Mouse (Mus musculus) urinary bladder, postnatal 36 days (tissue): ENCODE data around the gene Golga2.
"Not testable (repeated sequence)": the region's sequence is repeated elsewhere in the genome, so short reads cannot be mapped to it uniquely, and the experiment has no call there.

Experiments used
- DNase-seq, 2 experiments: peaks; one replicate each; pipeline ENCODE4 v3.0.0; 2022; ENCODE audit warnings: low spot score in 2 of 2, mixed read lengths in 1 of 2

The Golga2 gene

DNA sequence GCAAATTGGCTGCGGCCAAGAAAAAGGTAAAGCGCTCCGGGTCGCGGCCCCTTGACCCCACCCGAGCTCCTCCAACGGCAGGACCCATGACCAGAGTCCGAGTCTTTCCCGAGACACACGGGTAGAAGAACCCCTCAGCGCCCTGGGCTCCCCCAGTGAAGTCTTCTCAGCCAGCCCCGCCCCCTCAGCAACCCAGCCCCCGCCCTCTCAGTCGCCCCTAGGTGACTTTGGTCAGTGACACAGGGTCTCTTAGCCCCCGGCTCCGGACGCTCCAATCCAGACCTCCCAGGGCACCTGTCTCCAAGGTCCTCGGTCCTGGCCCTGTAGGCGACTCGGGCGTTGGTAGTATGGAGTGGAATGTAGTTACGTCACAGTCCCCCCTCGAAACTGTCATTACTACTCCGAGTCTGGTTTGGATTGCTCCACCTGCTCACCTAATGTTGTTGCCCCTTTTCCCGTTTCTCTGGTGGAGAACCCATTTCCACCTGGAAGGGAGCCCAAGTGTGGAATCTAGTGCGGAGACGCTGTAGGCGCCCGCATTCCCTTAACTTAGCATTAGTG, 1.3 kb downstream of the Golga2 start:
- DNase-seq, result peak; percentile 16 to 26

DNA sequence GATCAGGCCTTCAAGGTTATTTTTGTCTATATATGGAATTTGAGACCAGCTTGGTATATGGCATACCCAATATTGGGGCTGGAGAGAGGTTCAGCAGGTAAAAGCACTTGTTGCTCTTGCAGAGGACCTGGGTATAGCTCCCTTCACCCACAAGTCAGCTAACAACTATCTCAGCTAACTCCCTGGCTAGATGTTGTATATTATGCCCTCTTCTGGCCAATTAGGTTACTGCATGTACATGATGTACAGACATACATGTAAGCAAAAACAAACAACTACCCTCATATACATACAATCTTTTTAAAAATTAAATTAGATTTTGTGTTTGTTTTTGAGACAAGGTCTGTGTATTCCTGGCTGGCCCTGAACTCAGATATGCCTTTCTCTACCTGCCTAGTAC, 2.4 kb downstream of the Golga2 start:
- no peak for DNase-seq

DNA sequence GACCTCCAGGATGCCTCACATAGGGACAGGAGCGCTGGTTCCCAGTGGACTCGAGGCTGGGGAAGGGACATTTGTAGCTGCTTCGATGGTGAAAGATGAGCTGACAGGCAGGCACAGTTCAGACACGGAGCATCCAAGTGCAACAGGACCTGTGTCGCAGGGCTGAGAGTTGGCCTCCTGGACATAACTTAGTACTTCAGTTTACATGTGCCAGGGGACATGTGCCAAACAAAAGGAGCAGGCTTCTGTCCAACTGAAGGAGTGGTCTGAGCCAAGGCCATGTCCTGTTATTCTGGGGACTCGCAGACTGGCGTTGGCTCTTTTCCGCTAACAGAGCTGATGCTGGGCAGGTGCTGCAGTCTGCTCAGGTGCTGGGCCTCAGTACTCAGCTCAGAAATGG, 7.2 kb downstream of the Golga2 start:
- DNase-seq, result no peak

DNA sequence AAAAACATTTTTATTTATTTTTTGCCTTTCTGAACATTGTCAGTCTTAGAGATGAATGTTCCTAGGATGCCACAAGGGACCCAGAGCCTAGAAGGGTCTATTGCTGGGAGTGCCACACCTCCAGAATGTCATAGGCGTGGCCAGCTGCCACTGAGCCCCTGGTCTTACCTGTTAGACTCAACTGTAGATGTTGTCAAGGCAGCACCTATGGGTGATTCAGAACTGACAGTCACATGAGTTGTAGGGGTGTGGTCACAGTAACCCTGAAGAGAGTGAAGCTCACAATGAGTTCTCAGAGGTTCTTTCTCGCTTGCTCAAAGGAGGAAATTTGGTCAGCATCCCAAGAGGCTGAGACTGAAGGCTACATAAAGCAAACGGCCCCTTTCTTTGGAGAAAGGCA, 8.1 kb downstream of the Golga2 start:
- no peak for DNase-seq

DNA sequence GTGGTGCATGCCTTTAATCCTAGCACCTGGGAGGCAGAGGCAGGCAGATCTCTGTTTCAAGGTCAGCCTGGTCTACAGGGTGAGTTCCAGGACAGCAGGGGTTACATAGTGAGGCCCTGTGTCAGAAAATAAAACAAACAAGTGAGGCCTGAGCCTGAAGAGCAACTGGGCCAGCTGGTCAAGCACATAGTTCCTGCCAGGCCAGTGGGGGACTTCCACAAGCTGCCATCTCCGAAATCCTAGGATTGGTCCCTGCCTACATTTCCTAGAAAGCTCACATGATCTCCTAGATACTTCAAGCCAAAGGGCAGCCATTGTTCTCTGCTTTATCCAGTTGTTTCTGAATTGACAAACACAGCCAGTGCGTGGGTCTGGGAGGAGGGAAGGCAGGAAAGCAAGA, 8.7 kb downstream of the Golga2 start:
- not testable (repeated sequence) for DNase-seq

DNA sequence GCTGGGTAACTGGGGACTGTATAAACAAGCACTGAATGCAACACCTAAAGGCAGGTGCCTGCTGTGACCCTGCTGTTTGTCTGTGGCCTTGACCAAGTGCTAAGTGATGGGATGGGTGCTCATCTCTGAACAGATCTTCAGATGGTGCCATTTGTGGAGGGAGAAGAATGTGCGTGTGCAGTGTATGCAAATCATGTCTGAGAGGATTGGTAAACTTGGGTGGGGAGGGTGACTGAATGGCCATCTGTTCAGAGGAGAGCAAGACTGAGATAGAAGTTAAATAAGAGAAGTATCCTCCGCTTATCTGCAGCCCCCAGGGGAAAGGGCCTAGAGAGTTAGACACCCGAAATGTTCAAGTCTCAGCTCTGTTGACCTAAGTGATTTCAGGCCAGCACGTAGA, 12.3 kb downstream of the Golga2 start:
- DNase-seq, result no peak

DNA sequence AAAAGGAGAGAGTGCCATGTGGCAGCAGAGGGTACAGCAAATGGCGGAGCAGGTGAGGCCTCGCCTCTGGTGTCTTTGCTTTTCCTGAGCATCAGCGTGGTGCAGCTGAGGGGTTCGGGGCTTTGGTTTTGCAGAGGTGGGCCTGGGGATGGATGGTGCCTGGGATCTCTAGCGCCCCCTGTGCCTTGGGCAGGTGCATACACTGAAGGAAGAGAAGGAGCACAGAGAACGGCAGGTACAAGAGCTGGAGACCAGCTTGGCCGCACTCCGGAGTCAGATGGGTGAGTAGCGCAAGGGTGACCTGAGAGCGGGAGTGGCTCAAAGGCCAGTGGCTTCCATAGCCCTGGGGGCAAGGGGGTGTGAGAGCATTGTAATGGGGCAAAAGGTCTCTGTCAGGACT, 15.8 kb downstream of the Golga2 start:
- DNase-seq, result no peak

DNA sequence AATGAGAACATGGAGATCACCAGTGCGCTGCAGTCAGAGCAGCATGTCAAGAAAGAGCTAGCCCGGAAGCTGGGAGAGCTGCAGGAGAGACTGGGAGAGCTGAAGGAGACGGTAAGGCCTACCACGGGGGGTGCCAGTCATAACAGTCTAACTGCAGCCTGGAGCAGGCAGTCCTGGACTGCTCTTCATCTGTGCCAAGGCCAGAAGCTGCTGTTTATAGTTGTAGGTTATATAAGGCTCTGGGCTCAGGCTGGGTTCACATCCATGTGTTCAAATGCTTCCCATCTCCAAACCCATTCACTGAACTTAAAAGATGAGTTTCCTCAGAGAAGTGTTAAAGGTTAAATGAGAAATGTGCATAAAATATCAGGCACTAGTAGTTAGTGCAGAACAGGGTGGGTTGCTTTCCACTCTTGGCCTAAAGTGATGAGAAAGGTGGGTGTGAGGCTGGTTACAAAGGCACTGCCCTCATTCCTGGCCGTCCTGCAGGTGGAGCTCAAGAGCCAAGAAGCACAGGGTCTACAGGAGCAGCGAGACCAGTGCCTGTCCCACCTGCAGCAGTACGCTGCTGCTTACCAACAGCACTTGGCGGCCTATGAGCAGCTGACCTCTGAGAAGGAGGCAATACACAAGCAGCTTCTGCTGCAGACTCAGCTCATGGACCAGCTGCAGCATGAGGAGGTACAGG, 17.1 kb downstream of the Golga2 start:
- peak in 1 of 2 experiments; percentile 48 for DNase-seq

DNA sequence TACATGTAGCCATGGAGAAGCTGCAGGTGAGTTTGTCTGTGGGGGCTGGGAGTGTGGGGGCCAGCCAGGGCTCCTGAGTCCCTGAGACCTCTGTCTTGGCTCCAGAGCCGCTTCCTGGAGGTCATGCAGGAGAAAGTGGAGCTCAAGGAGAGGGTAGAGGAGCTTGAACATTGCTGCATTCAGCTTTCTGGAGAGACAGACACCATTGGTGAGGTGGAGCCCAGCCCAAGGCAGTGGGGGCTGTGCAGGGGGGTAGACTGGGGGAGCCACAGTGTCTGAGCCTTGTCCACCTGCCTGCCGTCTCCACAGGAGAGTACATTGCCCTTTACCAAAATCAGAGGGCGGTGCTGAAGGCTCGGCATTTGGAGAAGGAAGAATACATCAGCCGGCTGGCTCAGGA, 18.5 kb downstream of the Golga2 start:
- no peak for DNase-seq

DNA sequence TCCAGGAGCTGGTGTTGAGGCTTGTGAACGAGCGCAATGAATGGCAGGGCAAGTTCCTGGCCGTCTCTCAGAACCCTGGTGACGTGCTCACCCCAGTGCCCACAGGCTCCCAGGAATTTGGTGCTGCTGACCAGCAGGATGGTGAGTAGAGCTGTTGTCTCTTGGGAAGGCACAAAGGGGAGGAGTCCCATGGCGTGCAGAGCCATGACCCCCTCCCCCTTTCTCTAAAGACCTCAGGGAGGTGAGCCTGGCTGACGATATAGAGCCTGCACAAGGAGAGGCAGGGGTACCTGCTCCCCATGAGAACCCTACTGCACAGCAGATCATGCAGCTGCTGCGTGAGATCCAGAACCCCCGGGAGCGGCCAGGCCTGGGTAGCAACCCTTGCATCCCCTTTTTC, 19.0 kb downstream of the Golga2 start:
- DNase-seq, result no peak

DNA sequence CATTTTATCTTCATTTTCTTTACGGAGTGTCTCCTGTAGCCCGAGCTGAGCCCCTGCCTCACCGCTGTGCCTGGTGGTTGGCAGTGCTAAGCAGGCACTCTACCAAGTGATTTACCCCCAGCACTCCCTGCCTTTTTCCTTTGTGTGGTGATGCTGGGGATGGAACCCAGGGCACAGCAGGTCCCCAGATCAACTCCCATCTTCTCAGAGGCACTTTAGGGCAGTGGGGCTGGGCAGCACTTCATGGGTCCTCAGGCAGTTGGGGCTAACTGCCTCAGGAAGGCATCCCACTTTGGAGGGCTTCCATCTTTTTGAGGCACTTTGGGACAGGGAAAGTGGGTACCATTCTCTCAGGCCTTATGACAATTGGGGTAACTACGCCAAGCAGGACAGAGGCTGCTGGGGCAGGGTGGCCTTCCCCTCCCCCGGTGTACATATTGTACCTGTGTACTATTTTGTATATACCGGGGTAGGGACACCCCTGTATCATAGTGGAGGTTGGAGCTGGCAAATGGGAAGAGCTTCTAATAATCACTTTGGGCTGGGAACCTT, 20.1 kb downstream of the Golga2 start:
- no peak for DNase-seq

DNA sequence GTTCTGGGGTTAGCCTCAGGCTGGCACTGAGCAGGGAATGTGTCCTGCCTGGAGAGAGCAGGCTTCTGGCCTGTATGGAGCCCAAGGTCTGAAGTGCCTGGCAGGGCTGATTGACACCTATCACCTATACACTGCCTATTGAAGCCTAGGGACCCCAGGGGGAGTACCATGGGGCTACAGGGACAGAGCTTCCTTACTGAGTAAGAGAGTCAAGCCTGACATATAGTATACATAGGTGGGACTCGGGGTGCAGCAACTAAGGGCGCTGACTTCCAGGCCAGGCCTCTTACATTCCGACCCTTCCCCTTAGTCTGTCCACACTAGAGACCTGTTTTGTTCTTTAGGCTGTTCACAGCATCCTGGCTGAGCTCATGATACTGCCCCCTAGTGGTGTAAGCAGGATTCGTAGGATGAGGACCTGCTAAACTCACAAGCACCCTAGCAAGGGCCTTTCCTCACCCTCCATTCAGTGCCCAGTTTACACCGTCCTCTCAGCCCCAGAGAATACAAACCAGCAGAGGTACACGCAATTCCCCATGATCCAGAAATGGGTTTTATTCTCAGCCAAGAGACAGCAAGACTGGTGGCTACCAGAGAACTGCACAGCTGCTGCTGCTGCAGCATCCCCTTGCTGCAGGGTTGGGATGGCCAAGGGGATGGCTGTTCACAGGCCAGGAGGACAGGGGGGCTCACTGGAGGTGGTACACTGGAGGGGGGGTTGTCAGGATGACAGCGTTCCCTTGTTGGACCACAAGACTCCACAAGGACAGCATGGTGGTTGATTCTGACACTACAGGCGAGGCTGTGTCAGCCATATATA, 21.0 kb downstream of the Golga2 start:
- DNase-seq, result peak in 1 of 2 experiments; percentile 31

DNA sequence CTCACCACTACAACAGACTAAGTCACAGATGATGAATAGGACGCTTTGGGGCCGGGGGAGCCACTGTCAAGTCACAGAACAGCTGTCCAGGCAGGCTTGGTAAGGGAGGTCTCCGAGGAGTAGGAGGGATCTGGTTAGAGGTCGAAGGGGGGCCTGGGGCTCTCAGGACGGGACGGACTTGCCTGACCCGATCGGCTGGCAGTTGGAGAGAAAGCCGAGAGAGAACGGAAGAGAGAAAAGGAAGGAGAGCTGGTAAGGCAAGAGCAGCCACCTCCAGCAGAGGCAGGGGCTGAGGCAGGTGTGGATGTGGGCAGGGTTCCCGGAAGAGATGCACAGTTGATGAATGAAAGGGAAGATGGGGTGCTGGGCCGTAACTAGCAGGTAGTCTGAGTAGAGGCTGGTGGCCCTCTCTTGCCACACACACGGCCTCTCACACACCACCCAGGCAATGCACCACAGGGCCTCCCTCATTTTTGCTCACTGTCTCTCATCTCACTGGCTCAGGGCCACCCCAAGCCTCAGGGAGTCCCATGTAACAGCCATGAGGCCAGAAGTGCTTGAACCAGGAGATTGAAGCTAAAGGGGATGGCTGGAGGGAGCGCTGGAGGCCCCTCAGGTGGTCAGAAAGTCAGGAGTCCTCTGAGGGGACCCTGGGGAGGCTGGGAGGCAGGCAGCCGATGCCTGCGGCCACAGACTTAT, 21.8 kb downstream of the Golga2 start:
- no peak for DNase-seq

DNA sequence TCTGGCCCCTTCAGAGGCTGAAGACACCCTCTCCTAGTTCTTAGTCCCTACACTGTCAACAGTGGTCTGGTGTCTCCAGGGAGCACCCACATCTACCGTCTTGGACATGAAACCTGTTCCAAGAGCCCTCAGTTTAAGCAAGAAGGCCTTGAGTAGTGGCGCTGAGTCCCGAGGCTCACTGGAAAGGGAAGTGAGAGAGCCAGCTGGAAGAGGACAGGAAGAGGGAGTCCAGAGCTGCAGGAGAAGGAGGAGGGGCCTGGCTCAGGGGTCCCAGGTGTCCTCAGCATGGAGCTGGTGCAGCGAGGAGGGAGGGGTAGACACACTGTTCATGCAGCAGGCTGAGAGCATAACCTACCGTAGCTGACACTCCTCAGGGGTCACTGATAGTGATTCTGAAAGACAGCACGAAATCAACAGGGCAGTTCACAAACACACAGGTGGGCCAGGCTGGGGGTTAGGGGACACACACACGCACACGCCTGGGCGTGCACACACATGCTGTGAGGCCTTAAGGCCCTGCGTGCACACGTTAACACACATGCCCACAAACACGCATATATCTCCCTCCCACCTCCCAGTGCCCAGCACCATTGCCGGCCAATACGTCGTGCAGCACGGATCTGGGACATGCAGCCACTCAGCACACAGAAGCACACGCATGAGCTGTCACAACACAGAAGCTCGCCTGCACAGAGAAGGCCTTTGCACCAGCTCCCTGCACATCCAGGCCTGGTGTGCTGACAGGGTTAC, 23.1 kb downstream of the Golga2 start:
- no peak for DNase-seq

DNA sequence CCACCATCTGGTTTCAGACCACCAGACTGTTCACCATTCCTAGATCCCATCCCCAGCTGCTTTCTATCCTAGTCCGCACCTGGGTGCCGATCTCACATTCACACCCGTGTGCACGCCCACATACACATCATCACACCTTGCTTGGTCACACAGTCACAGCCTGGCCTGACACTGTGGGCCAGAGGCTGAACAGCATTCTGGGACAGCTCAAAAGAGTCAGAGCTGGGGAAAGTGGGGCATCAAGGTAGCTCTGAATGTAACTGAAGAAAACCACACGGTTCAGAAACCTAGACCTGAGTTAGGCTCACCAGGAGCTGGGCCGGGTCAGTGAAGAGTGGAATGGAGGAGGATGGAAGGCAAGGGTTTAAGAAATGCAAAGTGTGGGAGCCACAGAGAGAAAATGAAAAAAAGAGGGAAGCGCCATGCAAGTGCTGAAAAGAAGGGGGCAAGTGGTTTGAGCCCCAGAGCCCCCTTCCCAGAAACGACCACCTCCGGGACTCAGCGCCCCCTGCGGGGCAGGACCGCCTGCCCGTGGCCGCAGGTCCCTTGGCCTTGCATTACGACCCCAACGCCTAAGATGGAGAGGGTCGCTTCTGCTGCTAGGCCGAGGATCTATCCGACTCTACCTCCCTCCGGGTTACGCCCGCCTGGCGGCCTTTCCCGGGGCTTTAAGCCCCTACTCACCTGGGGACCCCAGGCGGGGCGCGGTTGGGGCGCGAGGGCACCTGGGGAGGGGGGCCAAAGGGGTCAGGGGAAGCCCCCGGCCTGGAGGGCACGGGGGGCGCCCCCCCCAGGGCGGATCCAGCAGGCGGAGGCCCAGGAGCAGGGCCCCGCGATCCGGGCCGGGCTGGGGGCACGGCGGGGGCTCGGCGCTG, 24.5 kb downstream of the Golga2 start:
- DNase-seq, result no peak

DNA sequence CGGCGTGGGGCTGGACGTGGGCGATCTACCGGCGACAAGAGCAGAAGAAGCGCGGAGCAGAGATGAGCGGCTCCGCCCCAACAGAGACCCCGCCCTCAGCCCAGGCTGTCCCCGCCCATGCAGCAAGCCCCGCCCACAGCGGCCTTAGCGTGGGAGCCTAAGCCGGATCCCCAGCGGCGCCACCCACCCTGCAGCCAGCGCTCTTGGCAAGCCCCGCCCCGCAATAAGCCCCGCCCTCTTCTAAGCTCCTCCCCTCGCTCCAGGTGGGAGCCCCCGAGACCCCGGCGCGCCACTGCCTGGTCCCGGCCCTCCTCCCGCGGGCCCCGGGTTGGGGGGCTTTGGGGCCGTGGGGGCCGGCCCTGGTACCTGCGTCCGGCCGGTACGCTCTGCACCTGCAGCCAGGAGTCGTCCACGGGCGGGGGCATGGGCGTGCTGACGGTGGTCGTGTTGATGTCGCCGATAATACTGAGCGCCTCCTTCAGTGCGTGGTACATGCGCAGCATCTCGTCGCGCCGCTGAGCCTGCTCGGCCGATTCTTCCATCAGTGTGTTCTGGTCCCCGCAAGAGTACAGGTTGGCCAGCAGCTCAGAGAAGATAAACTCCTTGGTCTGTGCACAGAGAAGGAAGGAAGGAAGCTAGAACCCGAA, 25.3 kb downstream of the Golga2 start:
- DNase-seq, result peak; percentile 69 to 78

DNA sequence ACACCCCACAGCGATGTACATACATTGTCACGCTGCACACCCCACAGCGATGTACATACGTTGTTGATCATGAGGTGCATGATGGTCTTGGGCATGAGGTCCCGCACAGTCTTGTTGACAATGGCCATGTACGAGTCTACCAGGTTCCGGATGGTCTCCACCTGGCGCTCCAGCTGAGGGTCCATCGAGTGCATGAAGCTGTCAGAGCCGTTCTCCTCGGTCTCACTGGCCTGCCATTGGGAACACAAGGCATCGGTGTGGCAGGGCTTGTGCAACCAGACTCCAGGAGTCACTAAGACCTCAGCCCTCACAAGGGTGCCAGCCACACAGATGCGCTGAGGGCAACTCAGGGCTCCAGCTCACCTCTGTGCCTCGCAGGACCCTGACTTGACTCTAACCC, 27.6 kb downstream of the Golga2 start:
- no peak for DNase-seq

DNA sequence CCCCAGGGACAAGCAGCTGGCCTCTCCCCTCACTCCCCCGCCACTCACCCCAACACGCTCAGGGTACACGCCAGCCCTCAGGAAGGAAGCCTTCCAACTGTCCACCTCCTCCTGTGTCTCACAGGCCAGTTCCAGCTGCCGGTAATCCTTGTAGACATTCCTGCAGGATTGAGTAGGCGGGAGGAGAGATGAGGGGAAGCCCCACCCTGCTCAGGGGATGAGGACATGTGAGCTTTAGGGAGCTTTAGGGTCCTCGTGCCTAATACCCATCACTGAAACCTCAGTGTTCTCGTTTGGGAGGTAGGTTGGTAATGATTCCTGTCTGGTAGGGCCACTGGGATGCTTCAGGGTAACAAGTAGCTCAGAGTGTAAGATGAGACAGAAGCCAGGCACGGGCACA, 28.6 kb downstream of the Golga2 start:
- DNase-seq, result peak in 1 of 2 experiments; percentile 36

DNA sequence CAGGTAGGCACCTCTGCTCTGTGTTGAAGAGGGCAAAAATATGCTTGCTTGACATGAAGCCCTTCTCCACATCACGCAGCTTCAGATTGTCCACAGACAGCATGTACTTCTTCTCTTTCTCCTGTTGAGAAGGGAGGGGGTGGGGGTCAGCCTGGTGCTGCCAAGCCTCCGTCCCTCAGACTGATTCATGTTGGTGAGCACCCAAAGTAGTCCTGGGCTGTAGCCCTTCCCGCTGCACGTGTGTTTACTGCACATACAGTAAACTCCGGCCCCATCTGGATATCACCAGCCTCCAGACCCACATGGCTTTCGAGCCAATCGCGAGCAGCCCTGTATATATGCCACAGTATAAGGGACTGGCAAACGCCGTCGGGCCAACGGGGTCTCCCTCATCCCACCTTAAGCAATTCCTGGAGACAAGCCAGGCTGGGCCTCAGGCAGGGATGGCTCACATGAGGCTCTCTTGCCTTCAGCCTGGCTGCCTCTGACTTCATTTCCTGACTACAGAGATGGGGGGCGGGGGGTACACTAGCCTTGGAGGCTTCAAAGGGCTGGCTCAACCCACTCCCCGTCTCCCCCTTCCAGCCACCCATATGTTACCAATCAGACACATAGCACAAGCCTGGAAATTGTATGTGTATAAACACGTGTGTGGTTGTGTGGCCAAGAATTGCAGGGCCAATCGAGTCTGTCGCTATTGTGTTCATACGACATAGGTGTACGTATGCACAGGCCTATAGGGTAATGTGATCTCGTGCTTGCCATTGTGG, 29.9 kb downstream of the Golga2 start:
- DNase-seq, result no peak
